Mouse (Mus musculus): ENCODE measurements around the gene Arhgap29. TPM values are rescaled to one million over a fixed set of nuclear protein-coding genes. Genes with fewer than 3 reads are reported as not detected.

Arhgap29 gene
- polyA plus RNA-seq, 1 experiment from 2014 or later: 18.3 TPM

DNA sequence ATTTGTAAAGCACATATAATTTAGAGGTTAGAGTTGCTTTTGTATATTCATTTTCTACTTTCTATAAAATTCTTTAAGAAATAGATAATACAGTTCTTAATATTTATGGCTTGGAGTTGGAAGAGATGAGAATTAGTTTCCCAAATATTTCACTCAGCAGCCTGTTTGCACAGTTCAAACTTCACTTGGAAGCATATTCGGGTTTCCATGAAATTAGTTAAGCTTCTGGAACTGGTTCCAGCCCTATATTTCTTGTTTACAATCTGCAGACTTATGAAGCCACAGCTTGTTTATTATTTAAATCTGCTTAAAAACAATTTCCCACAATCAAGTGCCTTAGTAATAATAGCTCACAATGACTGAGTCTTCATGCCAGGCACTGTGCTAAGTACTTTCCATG lies 17.1 kb downstream of the Arhgap29 start:
- no peak for ATAC-seq
- WGBS: 75% methylated on average over 1 of the region's 1 CpGs
- Histone ChIP-seq H3K9me3 (ENCODE audit: control insufficient read depth, low read length) (no peaks in the 10 kb centered on the region), H3K36me3 (ENCODE audit: control insufficient read depth, insufficient read depth) (no peaks in the 10 kb centered on the region), H3K4me1 (replicated peaks; ENCODE audit: control insufficient read depth, insufficient read depth, low read length) (peaks cover 16% of the 10 kb centered on the region), H3K27ac (ENCODE audit: low read length) (no peak overlapping the region), H3K4me3 (replicated peaks; ENCODE audit: low read length) (no peak overlapping the region; the same call in 1 of the 2 replicates), H3K4me2 (ENCODE audit: low read length) (peak overlapping the region; percentile 29; the same call in 1 of the 2 replicates), H3K27me3 (replicated peaks; ENCODE audit: control insufficient read depth, insufficient read depth, low read length) (peaks cover 7% of the 10 kb centered on the region), H3K9ac (replicated peaks; ENCODE audit: low read depth, low read length) (no peak overlapping the region)

DNA sequence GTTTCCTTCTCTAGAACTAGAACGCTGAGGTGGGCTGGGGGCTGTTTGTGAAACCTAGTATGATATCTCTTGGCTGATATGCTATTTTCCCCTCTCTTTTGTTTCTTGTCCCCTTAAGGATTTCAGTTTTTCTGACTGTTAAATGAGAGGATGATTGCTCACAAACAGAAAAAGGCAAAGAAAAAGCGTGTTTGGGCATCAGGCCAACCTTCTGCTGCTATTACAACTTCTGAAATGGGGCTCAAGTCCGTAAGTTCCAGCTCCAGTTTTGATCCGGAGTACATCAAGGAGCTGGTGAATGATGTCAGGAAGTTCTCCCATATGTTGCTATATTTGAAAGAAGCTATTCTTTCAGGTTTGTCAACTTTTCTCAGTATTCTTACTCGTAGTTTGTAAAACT lies 21.4 kb downstream of the Arhgap29 start:
- no peak overlapping the region for H3K9ac ChIP-seq (replicated peaks; ENCODE audit: low read depth, low read length)
- no peak overlapping the region for H3K4me3 ChIP-seq (replicated peaks; ENCODE audit: low read length)
- H3K27me3 ChIP-seq (replicated peaks; ENCODE audit: control insufficient read depth, insufficient read depth, low read length): no peaks in the 10 kb centered on the region
- H3K9me3 ChIP-seq (ENCODE audit: control insufficient read depth, low read length): no peaks in the 10 kb centered on the region
- H3K27ac ChIP-seq (ENCODE audit: low read length): no peak overlapping the region
- H3K4me1 ChIP-seq (replicated peaks; ENCODE audit: control insufficient read depth, insufficient read depth, low read length): peaks cover 1% of the 10 kb centered on the region
- no peaks in the 10 kb centered on the region for H3K36me3 ChIP-seq (ENCODE audit: control insufficient read depth, insufficient read depth)
- H3K4me2 ChIP-seq (ENCODE audit: low read length): no peak overlapping the region
- 47% methylated on average over 5 of the region's 5 CpGs for WGBS
- no peak for ATAC-seq

DNA sequence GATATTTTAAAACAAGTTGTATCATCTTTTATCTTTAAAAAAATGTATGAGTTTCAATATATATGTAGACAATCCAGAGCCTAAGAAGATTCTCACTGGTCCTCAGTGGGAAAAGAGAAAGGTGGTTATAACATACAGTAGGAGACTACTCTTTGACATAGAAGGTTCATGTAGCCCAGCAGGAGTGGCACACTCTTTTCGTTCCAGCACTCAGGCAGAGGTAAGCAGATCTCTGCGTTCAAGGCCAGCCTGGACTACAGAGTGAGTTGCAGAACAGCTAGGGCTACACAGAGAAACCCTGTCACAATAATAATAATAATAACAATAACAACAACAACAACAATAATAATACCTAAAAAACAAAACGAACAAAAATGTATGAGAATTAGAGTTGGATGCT lies 23.0 kb downstream of the Arhgap29 start:
- Histone ChIP-seq H3K9me3 (ENCODE audit: control insufficient read depth, low read length) (no peaks in the 10 kb centered on the region), H3K4me3 (replicated peaks; ENCODE audit: low read length) (no peak overlapping the region), H3K4me2 (ENCODE audit: low read length) (no peak overlapping the region), H3K27ac (ENCODE audit: low read length) (no peak overlapping the region), H3K9ac (replicated peaks; ENCODE audit: low read depth, low read length) (no peak overlapping the region), H3K4me1 (replicated peaks; ENCODE audit: control insufficient read depth, insufficient read depth, low read length) (no peaks in the 10 kb centered on the region), H3K27me3 (replicated peaks; ENCODE audit: control insufficient read depth, insufficient read depth, low read length) (no peaks in the 10 kb centered on the region), H3K36me3 (ENCODE audit: control insufficient read depth, insufficient read depth) (no peaks in the 10 kb centered on the region)
- no peak for ATAC-seq
- 84% methylated on average over 3 of the region's 3 CpGs for WGBS

DNA sequence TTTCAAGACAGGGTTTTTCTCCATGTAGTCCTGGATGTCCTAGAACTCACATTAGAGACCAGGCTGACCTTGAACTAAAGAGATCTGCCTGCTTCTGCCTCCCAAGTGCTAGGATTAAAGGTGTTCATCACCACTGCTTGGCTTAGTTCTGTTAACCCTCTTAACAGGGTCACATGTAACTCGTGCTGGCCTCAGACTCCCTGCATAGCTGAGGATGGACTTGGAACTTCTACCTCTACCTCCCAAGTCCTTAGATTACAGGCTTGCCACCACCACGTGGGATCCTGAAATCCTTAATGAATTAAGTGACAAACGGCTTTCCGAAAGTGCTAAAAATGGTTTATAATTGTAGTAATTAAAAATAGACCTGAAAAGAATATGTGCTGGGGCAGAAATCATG lies 29.0 kb downstream of the Arhgap29 start:
- H3K9me3 ChIP-seq (ENCODE audit: control insufficient read depth, low read length): no peaks in the 10 kb centered on the region
- H3K27me3 ChIP-seq (replicated peaks; ENCODE audit: control insufficient read depth, insufficient read depth, low read length): no peaks in the 10 kb centered on the region
- H3K27ac ChIP-seq (ENCODE audit: low read length): no peak overlapping the region
- H3K36me3 ChIP-seq (ENCODE audit: control insufficient read depth, insufficient read depth): no peaks in the 10 kb centered on the region
- 84% methylated on average over 4 of the region's 4 CpGs for WGBS
- ATAC-seq: no peak
- H3K9ac ChIP-seq (replicated peaks; ENCODE audit: low read depth, low read length): no peak overlapping the region
- no peaks in the 10 kb centered on the region for H3K4me1 ChIP-seq (replicated peaks; ENCODE audit: control insufficient read depth, insufficient read depth, low read length)
- H3K4me2 ChIP-seq (ENCODE audit: low read length): no peak overlapping the region
- H3K4me3 ChIP-seq (replicated peaks; ENCODE audit: low read length): no peak overlapping the region

DNA sequence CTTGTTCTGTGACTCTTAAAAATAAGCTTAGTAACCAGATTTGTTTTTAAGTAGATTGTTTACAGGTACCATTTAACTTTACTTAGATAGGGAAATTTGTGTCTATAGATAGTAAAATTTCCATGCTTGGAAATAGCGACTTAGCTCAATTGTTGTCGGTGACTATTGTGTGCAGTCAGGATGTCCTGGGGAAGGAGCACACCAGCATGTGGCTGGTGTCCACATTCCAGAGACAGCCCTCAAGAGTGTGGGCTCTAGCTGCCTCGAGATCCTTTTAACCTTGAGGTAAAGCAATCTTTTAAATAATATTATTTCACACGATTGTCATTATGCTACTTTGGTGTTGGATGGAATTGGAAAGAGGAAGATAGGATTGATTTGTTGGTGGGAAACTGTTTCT lies 30.1 kb downstream of the Arhgap29 start:
- Histone ChIP-seq H3K27ac (ENCODE audit: low read length) (no peak overlapping the region), H3K27me3 (replicated peaks; ENCODE audit: control insufficient read depth, insufficient read depth, low read length) (no peaks in the 10 kb centered on the region), H3K4me2 (ENCODE audit: low read length) (no peak overlapping the region), H3K4me3 (replicated peaks; ENCODE audit: low read length) (no peak overlapping the region), H3K9ac (replicated peaks; ENCODE audit: low read depth, low read length) (no peak overlapping the region), H3K36me3 (ENCODE audit: control insufficient read depth, insufficient read depth) (no peaks in the 10 kb centered on the region), H3K4me1 (replicated peaks; ENCODE audit: control insufficient read depth, insufficient read depth, low read length) (no peaks in the 10 kb centered on the region), H3K9me3 (ENCODE audit: control insufficient read depth, low read length) (no peaks in the 10 kb centered on the region)
- ATAC-seq: no peak
- 70% methylated on average over 4 of the region's 4 CpGs for WGBS

DNA sequence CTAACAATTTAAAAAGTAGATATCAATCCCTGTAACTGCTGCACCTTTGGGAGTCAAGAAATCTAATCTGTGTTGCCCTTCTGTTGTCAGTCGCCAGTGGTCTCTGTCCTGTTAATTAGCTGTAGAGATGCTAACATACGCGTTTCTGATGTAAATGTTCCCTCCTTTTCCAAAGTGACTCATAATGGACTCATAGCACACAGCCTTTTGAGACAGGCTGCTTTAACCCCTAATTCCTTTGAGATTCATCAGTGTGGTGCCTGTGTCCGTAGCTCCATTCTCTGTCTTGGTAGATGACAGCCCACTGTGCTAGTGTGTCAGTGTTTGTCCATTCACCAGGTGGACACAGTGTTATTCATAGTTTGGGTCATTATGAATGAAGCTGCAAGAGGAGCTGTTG lies 42.8 kb downstream of the Arhgap29 start:
- Histone ChIP-seq H3K27me3 (replicated peaks; ENCODE audit: control insufficient read depth, insufficient read depth, low read length) (no peaks in the 10 kb centered on the region), H3K4me2 (ENCODE audit: low read length) (no peak overlapping the region), H3K36me3 (ENCODE audit: control insufficient read depth, insufficient read depth) (no peaks in the 10 kb centered on the region), H3K4me3 (replicated peaks; ENCODE audit: low read length) (no peak overlapping the region), H3K9me3 (ENCODE audit: control insufficient read depth, low read length) (no peaks in the 10 kb centered on the region), H3K27ac (ENCODE audit: low read length) (no peak overlapping the region), H3K4me1 (replicated peaks; ENCODE audit: control insufficient read depth, insufficient read depth, low read length) (no peaks in the 10 kb centered on the region), H3K9ac (replicated peaks; ENCODE audit: low read depth, low read length) (no peak overlapping the region)
- ATAC-seq: no peak
- WGBS: 66% methylated on average over 4 of the region's 4 CpGs

DNA sequence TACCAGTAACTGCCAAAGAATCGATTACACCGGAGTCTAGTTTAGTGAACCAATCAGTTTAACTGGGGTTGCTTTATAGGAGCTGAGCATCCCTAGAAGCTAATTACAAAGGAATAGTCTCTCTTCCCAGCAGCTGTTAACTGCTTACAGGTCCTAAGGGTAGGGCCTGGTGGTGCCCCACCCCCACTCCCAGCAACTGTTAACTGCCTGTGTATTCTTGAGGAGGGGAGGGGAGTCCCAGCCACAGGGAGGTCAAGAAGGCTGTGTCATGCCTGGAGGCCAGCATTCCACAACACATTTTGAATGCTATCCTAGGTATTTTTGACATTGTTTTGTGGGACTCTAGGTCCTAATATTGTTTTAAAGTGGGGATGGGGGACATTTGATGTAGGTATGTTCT lies 47.6 kb downstream of the Arhgap29 start:
- WGBS: 90% methylated on average over 2 of the region's 2 CpGs
- Histone ChIP-seq H3K4me3 (replicated peaks; ENCODE audit: low read length) (no peak overlapping the region), H3K4me1 (replicated peaks; ENCODE audit: control insufficient read depth, insufficient read depth, low read length) (no peaks in the 10 kb centered on the region), H3K36me3 (ENCODE audit: control insufficient read depth, insufficient read depth) (no peaks in the 10 kb centered on the region), H3K9me3 (ENCODE audit: control insufficient read depth, low read length) (no peaks in the 10 kb centered on the region), H3K27ac (ENCODE audit: low read length) (no peak overlapping the region), H3K4me2 (ENCODE audit: low read length) (no peak overlapping the region), H3K9ac (replicated peaks; ENCODE audit: low read depth, low read length) (no peak overlapping the region), H3K27me3 (replicated peaks; ENCODE audit: control insufficient read depth, insufficient read depth, low read length) (no peaks in the 10 kb centered on the region)
- ATAC-seq: no peak

DNA sequence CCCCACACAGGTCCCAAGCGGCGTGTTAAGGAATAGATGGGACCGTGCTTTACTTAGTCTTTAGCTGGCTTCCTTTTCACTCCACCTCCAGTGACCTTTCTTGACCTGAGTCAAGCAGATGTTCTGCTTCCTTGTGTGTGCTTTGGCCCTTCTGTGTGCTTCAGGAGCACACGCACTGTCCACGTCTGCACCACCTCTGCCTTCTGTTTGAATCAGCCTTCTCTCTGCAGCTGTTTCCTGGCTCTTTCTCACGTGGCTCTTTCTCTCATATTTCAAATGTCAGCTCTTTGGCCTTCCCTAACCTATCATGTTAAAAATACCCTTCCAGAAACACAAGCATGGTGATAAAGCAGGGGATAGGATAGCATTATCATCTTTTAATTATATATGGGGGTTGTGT lies 49.2 kb downstream of the Arhgap29 start:
- H3K9me3 ChIP-seq (ENCODE audit: control insufficient read depth, low read length): no peaks in the 10 kb centered on the region
- 83% methylated on average over 6 of the region's 6 CpGs for WGBS
- no peaks in the 10 kb centered on the region for H3K27me3 ChIP-seq (replicated peaks; ENCODE audit: control insufficient read depth, insufficient read depth, low read length)
- no peak overlapping the region for H3K4me3 ChIP-seq (replicated peaks; ENCODE audit: low read length)
- no peak overlapping the region for H3K9ac ChIP-seq (replicated peaks; ENCODE audit: low read depth, low read length)
- no peak overlapping the region for H3K27ac ChIP-seq (ENCODE audit: low read length)
- H3K4me1 ChIP-seq (replicated peaks; ENCODE audit: control insufficient read depth, insufficient read depth, low read length): no peaks in the 10 kb centered on the region
- no peak for ATAC-seq
- no peaks in the 10 kb centered on the region for H3K36me3 ChIP-seq (ENCODE audit: control insufficient read depth, insufficient read depth)
- H3K4me2 ChIP-seq (ENCODE audit: low read length): no peak overlapping the region

DNA sequence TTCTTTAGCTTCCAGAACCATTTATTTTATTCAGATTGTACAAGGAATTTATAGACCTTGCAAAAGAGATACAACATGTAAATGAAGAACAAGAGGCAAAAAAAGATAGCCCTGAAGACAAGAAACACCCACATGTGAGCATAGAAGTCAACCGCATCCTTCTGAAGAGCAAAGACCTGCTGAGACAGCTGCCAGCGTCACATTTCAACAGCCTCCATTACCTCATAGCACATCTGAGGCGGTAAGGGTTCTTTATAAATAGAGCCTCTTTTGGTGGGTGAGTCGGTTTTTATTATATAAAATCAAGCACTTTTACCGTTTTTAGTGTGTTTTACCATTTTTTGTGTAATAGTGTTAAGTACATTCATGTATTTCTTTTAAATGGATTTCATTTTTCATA lies 57.5 kb downstream of the Arhgap29 start:
- 93% methylated on average over 5 of the region's 5 CpGs for WGBS
- no peak for ATAC-seq
- H3K4me3 ChIP-seq (replicated peaks; ENCODE audit: low read length): no peak overlapping the region
- no peaks in the 10 kb centered on the region for H3K36me3 ChIP-seq (ENCODE audit: control insufficient read depth, insufficient read depth)
- H3K9ac ChIP-seq (replicated peaks; ENCODE audit: low read depth, low read length): no peak overlapping the region
- no peak overlapping the region for H3K27ac ChIP-seq (ENCODE audit: low read length)
- no peaks in the 10 kb centered on the region for H3K4me1 ChIP-seq (replicated peaks; ENCODE audit: control insufficient read depth, insufficient read depth, low read length)
- H3K4me2 ChIP-seq (ENCODE audit: low read length): no peak overlapping the region
- no peaks in the 10 kb centered on the region for H3K9me3 ChIP-seq (ENCODE audit: control insufficient read depth, low read length)
- no peaks in the 10 kb centered on the region for H3K27me3 ChIP-seq (replicated peaks; ENCODE audit: control insufficient read depth, insufficient read depth, low read length)

DNA sequence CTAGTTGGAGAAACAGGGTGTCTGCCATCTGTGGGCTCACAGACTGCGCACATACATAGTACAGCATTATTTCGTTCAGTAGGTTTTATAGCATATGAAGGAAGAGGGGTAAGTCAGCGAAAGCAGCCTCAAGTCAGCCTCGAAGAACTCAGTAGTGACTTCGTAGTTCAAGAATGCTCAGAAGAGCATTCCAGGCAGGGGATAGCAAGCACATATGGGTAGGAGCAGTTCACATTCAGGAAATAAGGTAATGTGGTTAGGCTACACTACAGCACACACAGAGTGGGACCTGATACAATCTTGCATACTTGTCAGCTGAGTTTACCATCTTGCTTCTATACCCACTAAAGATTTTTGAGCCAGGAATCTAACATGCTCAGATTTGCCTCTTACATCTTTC lies 58.0 kb downstream of the Arhgap29 start:
- H3K27me3 ChIP-seq (replicated peaks; ENCODE audit: control insufficient read depth, insufficient read depth, low read length): no peaks in the 10 kb centered on the region
- no peak overlapping the region for H3K4me3 ChIP-seq (replicated peaks; ENCODE audit: low read length)
- H3K9me3 ChIP-seq (ENCODE audit: control insufficient read depth, low read length): no peaks in the 10 kb centered on the region
- H3K27ac ChIP-seq (ENCODE audit: low read length): no peak overlapping the region
- no peak for ATAC-seq
- no peaks in the 10 kb centered on the region for H3K36me3 ChIP-seq (ENCODE audit: control insufficient read depth, insufficient read depth)
- no peak overlapping the region for H3K9ac ChIP-seq (replicated peaks; ENCODE audit: low read depth, low read length)
- H3K4me1 ChIP-seq (replicated peaks; ENCODE audit: control insufficient read depth, insufficient read depth, low read length): no peaks in the 10 kb centered on the region
- WGBS: 91% methylated on average over 5 of the region's 5 CpGs
- H3K4me2 ChIP-seq (ENCODE audit: low read length): no peak overlapping the region
